Mouse (Mus musculus) embryonic facial prominence, embryonic 10.5 days (tissue): ENCODE data around the gene Cntnap4. TPM values are rescaled to one million over a fixed set of nuclear protein-coding genes. Genes with fewer than 3 reads are reported as not detected.

Experiments
- DNase-seq: peaks from one replicate; pipeline ENCODE4 v3.0.0-alpha.2; 2017; ENCODE audit warnings: low spot score
- H3K27ac ChIP-seq: fragments of 300-500 bp; sonication (generic); replicated peaks from 2 replicates; pipeline ENCODE4 v1.5.1; 2016; ENCODE audit warnings: mild to moderate bottlenecking
- H3K27me3 ChIP-seq: fragments of 300-500 bp; sonication (generic); replicated peaks from 2 replicates; pipeline ENCODE4 v1.6.1; 2016; ENCODE audit warnings: low read depth, mild to moderate bottlenecking; ENCODE audit not compliant: poor library complexity, severe bottlenecking
- H3K36me3 ChIP-seq: fragments of 300-500 bp; sonication (generic); replicated peaks from 2 replicates; pipeline ENCODE4 v1.6.1; 2016; ENCODE audit warnings: mild to moderate bottlenecking, moderate library complexity
- H3K4me1 ChIP-seq: fragments of 300-500 bp; sonication (generic); 2 replicates; pipeline ENCODE4 v1.6.1; 2016
- H3K4me3 ChIP-seq: fragments of 300-500 bp; sonication (generic); 2 replicates; pipeline ENCODE4 v1.5.1; 2016; ENCODE audit warnings: mild to moderate bottlenecking, moderate library complexity
- H3K9me3 ChIP-seq: fragments of 300-500 bp; sonication (generic); 2 replicates; pipeline ENCODE4 v1.6.1; 2016; ENCODE audit warnings: mild to moderate bottlenecking
- WGBS: fragments of 180-500 bp; shearing (Covaris S2); methylation state at CpG from one replicate; pipeline ENCODE4 v1.1.7; 2016; 5-methylcytosine and 5-hydroxymethylcytosine counted together
- polyA plus RNA-seq: library from polyadenylated mRNA; unstranded; fragments of >200 nt; fragmentation: Nextera tagmentation; extraction: Ambion mirVana; gene quantifications from 2 replicates; pipeline ENCODE4 v1.2.1, GENCODE M21; 2016

Cntnap4 gene
- polyA plus RNA-seq, result 0.30 and 0.44 TPM in 2 replicates

GRCm38 (mm10) chr8:112569471-112570141 lies at the start of gene Cntnap4:
TSS of gene Cntnap4 (plus strand) at chr8:112570043.
- Histone ChIP-seq H3K4me1 (peaks cover 13% of the 10 kb centered on the region; the same call in 1 of the 2 replicates), H3K27ac (no peak within 1 kb of the TSS), H3K27me3 (peaks cover 31% of the 10 kb centered on the region), H3K4me3 (peak within 1 kb of the TSS; percentile 51), H3K9me3 (no peaks in the 10 kb centered on the region), H3K36me3 (no peaks in the 10 kb centered on the region)
- WGBS, result 2% methylated on average over 18 of the region's 18 CpGs
- DNase-seq, result peak; percentile 56

- Histone ChIP-seq H3K4me3 (no peak overlapping the region), H3K27me3 (no peaks in the 10 kb centered on the region), H3K4me1 (no peaks in the 10 kb centered on the region), H3K9me3 (no peaks in the 10 kb centered on the region), H3K27ac (no peak overlapping the region), H3K36me3 (no peaks in the 10 kb centered on the region)
- DNase-seq, result no peak
- 57% methylated on average over 4 of the region's 4 CpGs for WGBS
Observed at GRCm38 (mm10) chr8:112557376-112557775, 12.5 kb upstream of the Cntnap4 start.

- Histone ChIP-seq H3K36me3 (no peaks in the 10 kb centered on the region), H3K4me1 (peaks cover 13% of the 10 kb centered on the region; the same call in 1 of the 2 replicates), H3K27me3 (peaks cover 31% of the 10 kb centered on the region), H3K4me3 (peak overlapping the region; percentile 51), H3K9me3 (no peaks in the 10 kb centered on the region), H3K27ac (no peak overlapping the region)
- 7% methylated on average over 6 of the region's 6 CpGs for WGBS
- no peak for DNase-seq
Observed at GRCm38 (mm10) chr8:112570541-112570940, 698 bp downstream of the Cntnap4 start.

- H3K36me3 ChIP-seq, result no peaks in the 10 kb centered on the region
Observed at GRCm38 (mm10) chr8:112571337-112571904, 1.6 kb downstream of the Cntnap4 start.

GRCm38 (mm10) chr8:112581473-112581872 lies 11.6 kb downstream of the Cntnap4 start:
- Histone ChIP-seq H3K27me3 (no peaks in the 10 kb centered on the region), H3K36me3 (no peaks in the 10 kb centered on the region), H3K4me3 (no peak overlapping the region), H3K27ac (no peak overlapping the region), H3K4me1 (no peaks in the 10 kb centered on the region), H3K9me3 (no peaks in the 10 kb centered on the region)
- no peak for DNase-seq
- WGBS, result 77% methylated on average over 6 of the region's 6 CpGs

More at GRCm38 (mm10) chr8:112571337-112571904, 1.6 kb downstream of the Cntnap4 start:
- peaks cover 13% of the 10 kb centered on the region; the same call in 1 of the 2 replicates for H3K4me1 ChIP-seq
- DNase-seq, result peak; percentile 48
- H3K4me3 ChIP-seq, result no peak overlapping the region
- 16% methylated on average over 9 of the region's 9 CpGs for WGBS
- no peak overlapping the region for H3K27ac ChIP-seq
- H3K9me3 ChIP-seq, result no peaks in the 10 kb centered on the region
- H3K27me3 ChIP-seq, result peaks cover 31% of the 10 kb centered on the region

- Histone ChIP-seq H3K4me1 (no peaks in the 10 kb centered on the region), H3K4me3 (no peak overlapping the region), H3K36me3 (no peaks in the 10 kb centered on the region), H3K9me3 (no peaks in the 10 kb centered on the region), H3K27ac (no peak overlapping the region), H3K27me3 (no peaks in the 10 kb centered on the region)
- no peak for DNase-seq
- 95% methylated on average over 2 of the region's 2 CpGs for WGBS
Observed at GRCm38 (mm10) chr8:112583440-112583839, 13.6 kb downstream of the Cntnap4 start.

- 80% methylated on average over 8 of the region's 8 CpGs for WGBS
- Histone ChIP-seq H3K27me3 (no peaks in the 10 kb centered on the region), H3K9me3 (no peaks in the 10 kb centered on the region), H3K4me3 (no peak overlapping the region), H3K36me3 (no peaks in the 10 kb centered on the region), H3K4me1 (no peaks in the 10 kb centered on the region), H3K27ac (no peak overlapping the region)
- no peak for DNase-seq
Observed at GRCm38 (mm10) chr8:112588357-112589051, 18.7 kb downstream of the Cntnap4 start.

- Histone ChIP-seq H3K27me3 (no peaks in the 10 kb centered on the region), H3K9me3 (no peaks in the 10 kb centered on the region), H3K4me1 (no peaks in the 10 kb centered on the region), H3K36me3 (no peaks in the 10 kb centered on the region), H3K27ac (no peak overlapping the region), H3K4me3 (no peak overlapping the region)
- WGBS, result 72% methylated on average over 14 of the region's 14 CpGs
- DNase-seq, result no peak
Observed at GRCm38 (mm10) chr8:112589052-112589389, 19.2 kb downstream of the Cntnap4 start.

GRCm38 (mm10) chr8:112596023-112596776 lies 26.4 kb downstream of the Cntnap4 start:
- no peak overlapping the region for H3K27ac ChIP-seq
- H3K4me3 ChIP-seq, result no peak overlapping the region
- H3K27me3 ChIP-seq, result no peaks in the 10 kb centered on the region
- whole genome bisulfite sequencing, result 76% methylated on average over 15 of the region's 15 CpGs
- DNase-seq, result no peak
- H3K36me3 ChIP-seq, result no peaks in the 10 kb centered on the region
- no peaks in the 10 kb centered on the region for H3K9me3 ChIP-seq
- H3K4me1 ChIP-seq, result 0 out of 2 replicates have a peak, but pooled peaks cover 5% of the 10 kb centered on the region

GRCm38 (mm10) chr8:112599975-112600374 lies 30.1 kb downstream of the Cntnap4 start:
- no peak for DNase-seq
- Histone ChIP-seq H3K4me1 (0 out of 2 replicates have a peak, but pooled peaks cover 5% of the 10 kb centered on the region), H3K9me3 (no peaks in the 10 kb centered on the region), H3K36me3 (no peaks in the 10 kb centered on the region), H3K4me3 (no peak overlapping the region), H3K27me3 (no peaks in the 10 kb centered on the region), H3K27ac (no peak overlapping the region)
- WGBS, result 93% methylated on average over 11 of the region's 11 CpGs

GRCm38 (mm10) chr8:112601150-112601549 lies 31.3 kb downstream of the Cntnap4 start:
- H3K36me3 ChIP-seq, result no peaks in the 10 kb centered on the region
- H3K27ac ChIP-seq, result no peak overlapping the region
- no peak overlapping the region for H3K4me3 ChIP-seq
- no peaks in the 10 kb centered on the region for H3K27me3 ChIP-seq
- DNase-seq, result no peak
- 80% methylated on average over 1 of the region's 1 CpGs for WGBS
- no peaks in the 10 kb centered on the region for H3K9me3 ChIP-seq
- H3K4me1 ChIP-seq, result 0 out of 2 replicates have a peak, but pooled peaks cover 2% of the 10 kb centered on the region

GRCm38 (mm10) chr8:112610121-112610520 lies 40.3 kb downstream of the Cntnap4 start:
- H3K36me3 ChIP-seq, result no peaks in the 10 kb centered on the region
- H3K4me1 ChIP-seq, result no peaks in the 10 kb centered on the region
- no peaks in the 10 kb centered on the region for H3K27me3 ChIP-seq
- DNase-seq, result no peak
- H3K27ac ChIP-seq, result no peak overlapping the region
- H3K9me3 ChIP-seq, result no peaks in the 10 kb centered on the region
- H3K4me3 ChIP-seq, result no peak overlapping the region
- 87% methylated on average over 6 of the region's 6 CpGs for WGBS
